Mouse (Mus musculus) thymus, postnatal 14 days (tissue): Measurements from ENCODE around the gene Homer3.

ENCODE experiments used
- DNase-seq: peaks from one replicate; pipeline ENCODE4 v3.0.0; 2021

The Homer3 gene

DNA sequence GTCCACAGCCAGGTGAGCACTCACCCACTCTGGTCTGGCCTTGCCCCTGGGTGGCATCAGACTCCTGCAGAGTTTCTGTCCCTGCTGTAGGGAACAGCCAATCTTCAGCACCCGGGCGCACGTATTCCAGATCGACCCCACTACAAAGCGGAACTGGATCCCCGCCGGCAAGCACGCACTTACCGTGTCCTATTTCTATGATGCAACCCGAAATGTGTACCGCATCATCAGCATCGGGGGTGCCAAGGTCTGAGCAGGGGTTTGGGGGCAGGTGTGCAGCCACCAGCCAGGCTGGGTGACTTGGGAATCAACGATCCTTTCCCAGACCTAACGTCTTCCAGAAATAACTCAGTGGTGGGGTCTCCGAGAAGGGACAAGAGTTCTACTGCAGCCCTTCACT, 2.7 kb downstream of the Homer3 start:
- DNase-seq, result no peak

DNA sequence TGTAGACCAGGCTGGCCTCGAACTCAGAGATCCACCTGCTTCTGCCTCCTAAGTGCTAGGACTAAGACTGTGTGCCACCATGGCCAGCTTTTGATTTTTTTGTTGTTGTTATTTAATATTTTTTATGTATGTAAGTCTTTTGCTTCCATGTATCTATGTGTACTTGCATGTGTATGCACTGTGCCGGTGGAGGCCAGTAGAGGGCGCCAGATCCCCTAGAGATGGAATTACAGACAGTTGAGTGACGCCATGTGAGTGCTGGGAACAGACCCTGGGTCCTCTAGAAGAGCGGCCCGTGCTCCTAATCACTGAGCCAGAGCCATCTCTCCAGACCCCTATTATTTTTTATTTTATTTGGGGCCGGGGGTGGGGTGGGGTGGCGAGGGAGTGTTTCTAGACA, 4.1 kb downstream of the Homer3 start:
- DNase-seq, result peak; percentile 36

DNA sequence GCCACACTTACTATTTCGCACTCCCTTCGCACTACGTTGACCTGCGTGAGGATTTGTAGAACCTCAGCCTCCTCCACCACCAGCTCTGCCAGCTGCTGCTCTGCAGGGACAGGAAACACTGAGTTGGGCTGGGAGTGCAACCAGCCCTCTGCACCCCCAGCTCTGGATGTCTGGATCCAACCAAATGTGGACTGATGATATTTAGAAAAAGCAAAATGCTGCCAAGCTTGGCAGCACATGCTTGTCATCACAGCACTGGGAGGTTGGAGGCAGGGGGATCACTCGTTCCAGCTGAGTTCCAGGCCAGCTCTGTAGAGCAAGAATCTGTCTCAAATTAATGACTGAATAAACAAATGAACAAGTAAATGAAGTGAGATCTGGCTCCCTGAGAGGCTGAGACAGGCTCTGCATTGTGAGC, 11.4 kb downstream of the Homer3 start:
- DNase-seq, result no peak

DNA sequence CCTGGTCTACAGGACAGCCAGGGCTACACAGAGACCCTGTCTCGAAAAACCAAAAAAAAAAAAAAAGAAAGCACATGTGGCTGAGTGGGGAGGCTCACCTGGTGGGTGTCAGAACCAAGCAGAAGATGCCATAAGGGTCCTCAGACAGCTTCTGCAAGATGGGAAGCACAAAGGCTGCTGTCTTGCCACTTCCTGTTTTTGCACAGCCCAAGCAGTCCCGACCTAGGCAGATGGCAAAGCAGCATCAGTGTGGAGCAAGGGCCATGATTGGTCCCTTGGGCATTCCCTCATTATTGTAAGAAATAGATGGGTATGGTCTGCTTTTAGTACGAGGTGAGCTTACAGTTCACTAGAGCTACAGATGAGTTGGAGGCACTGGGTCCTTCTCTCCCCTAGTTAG, 18.3 kb downstream of the Homer3 start:
- no peak for DNase-seq

DNA sequence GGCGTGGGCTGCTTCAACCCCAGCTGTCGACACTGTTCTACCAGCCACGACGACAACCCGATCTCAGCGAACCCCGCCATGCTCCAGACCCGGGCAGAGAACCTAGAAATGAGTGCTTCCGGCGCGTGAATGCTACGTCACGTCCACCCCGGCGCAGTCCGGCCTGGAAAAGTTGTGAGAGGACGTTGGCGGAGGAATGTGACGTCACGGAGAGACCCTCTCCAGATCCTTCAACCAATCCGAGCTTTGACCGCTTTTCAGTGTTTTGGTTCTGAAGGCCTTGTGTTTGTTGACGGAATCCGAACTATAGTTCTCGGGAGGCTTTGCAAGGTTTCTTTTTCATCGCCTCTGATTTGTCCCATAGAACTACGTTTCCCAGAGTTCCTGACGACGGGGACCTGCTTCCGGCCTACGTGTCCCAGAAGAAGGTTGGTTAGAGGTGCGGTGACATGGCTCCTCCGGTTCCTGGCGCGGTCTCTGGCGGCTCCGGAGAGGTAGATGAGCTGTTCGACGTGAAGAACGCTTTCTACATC, 19.8 kb downstream of the Homer3 start, which contains the start of the genes Ddx49 and Cope:
TSS of gene Ddx49 (minus strand) at position 132 of the 533 bp plus-strand sequence.
TSS of gene Cope (plus strand) at position 161 of the 533 bp plus-strand sequence.
- DNase-seq, result peak; percentile 93

DNA sequence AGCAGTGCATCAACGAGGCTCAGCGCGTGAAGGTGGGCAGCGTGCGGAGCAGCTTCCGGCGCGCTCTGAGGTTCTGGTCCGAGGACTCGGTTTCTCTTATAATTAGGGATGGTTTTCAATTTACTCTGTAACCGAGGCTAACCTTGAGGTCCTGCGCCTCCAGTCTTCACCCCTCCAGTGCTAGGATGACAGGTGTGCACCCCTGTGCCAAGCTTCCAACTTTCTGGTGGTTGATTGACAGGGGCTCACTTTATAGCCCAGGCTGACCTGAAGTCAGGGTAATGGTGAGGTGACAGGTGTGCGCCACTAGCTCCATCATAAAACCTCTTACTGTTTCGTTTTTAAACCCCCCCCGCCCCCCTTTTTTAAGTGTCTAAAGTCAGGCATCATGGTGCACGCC, 20.3 kb downstream of the Homer3 start:
- no peak for DNase-seq

DNA sequence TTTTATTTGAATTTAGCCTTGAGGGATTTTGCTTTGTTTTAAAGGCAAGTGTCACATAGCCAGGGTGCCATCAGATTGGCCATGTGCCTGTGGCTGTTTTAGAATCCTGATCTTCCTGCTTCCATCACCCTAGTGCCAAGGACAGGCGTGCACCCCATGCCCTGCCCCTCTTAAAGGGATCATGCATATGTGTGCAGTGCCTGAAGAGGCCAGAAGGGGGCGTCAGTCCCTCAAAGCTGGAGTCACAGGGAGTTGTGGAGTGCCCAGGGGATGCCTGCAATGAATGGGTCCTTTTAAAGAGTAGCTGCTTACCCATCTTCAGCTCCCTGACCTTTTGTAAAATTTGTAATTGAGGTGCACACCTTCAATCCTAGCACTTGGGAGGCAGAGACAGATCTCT, 26.7 kb downstream of the Homer3 start:
- no peak for DNase-seq

DNA sequence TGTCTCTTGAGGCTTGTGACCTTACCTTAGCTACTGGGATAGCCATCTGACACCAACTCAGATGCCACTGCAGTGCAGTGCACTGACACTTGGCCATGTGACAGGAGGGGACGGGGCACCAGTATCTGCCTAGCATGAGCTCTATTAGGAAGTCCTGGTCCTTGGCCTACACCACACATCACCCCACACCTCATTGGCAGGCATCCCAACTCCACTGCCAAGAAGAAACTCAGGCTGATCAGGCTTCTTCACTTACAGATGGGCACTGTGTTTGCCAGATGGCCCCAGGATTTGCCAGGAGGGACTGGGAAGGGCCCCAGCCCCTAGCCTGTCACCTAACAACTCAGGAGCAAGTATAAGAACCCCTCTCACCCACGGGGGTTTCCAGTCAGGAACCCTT, 30.8 kb downstream of the Homer3 start:
- no peak for DNase-seq

DNA sequence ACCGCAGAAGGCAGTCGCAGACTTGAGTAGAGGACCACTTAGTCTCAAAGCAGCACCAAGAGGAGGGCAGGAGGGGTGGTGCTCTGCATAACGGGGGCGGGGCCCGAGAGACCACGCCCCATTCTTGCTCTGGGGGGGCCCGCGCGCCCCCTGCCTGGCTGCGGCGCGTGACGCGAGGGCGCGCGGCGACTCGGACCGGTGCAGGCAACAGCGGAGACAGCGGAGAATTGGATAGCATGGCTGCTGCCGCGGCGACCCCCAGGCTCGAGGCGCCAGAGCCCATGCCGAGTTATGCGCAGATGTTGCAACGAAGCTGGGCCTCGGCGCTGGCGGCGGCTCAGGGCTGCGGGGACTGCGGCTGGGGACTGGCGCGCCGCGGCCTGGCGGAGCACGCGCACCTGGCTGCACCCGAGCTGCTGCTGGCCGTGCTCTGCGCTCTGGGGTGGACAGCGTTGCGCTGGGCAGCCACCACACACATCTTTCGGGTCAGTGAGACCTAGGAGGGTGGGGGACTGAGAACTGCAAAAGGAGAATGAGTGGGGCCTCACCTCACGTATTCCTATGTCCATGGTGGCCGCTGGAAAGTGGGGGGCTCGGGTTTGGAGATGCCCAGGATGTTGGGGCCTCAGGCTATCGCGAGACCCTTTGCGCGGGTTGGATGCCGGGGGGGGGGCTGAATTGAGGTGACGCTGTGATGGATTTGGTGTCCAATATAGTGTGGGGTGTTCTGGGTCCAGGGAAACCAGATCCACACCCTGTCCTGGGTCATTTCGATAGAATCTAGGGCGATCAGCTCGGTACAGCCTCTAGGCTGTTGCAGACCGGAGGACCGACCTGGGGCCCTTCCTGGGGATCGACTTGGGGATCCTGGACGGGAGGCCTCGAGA, 33.2 kb downstream of the Homer3 start, which contains the start of gene Cers1:
TSS of gene Cers1 (plus strand) at position 152 of the 887 bp plus-strand sequence.
- DNase-seq, result peak; percentile 72

DNA sequence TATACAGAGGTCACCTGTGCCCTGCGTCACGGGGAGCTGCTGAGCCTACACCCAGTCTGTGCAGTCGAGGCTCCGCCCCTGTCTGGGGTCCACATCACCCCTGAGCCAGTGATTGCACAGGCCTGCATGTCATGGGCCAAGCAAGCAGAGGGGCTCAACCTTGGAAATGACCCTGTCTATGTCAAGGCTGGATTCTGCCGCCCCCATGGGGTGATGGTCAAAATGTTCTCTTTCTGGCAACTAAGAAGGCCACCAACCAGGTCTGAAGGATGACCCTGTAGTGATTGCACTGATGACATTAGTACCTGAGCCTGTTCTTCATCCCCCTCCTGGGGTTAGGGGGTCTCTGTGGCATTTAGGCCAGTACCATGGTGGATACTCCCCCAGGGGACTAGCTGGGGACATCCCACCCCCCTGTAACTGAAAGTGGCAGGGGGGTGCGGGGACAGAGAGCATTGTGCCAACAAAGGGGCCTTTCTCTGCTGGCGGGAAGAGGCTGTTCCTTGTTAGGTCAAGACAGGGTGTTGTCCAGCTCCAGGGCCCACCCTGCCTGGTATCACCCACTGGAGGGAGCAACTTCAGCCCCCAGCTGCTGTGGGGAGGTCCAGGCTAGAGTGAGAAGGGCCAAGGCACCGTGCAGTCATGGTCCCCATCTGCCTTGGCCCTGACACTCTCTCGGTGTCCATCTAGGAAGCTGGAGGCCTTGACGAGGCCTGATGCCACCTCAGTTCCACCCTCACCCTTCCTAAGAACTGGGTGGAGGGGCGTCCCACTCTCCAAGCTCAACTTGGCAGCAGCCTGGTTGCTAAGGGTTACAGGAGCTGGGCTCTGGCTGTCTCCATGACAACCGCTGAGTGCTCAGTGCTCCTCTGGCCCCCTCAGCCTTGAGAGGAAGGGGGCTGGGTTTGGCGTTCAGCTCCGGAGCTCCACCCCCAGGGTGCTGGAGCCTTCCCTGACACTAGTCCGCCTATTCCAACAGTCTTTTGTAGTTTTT, 34.2 kb downstream of the Homer3 start:
- no peak for DNase-seq

DNA sequence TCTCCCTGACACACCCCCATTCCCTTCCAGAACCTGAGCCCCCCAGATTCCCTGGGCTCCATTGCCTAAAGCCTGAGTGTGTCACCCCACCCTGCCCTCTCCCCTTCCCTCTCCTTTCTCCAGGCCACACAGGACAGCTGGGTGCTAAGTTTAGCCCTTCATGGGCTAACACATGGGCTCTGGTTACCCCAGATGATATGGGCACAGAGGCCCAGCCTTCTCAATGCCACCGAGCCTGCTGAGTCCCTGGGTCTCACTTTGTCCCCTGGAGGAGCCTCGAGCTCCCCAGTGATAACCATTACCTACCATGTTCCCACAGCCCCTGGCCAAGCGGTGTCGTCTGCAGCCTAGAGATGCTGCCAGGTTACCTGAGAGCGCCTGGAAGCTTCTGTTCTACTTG, 35.2 kb downstream of the Homer3 start:
- DNase-seq, result no peak

DNA sequence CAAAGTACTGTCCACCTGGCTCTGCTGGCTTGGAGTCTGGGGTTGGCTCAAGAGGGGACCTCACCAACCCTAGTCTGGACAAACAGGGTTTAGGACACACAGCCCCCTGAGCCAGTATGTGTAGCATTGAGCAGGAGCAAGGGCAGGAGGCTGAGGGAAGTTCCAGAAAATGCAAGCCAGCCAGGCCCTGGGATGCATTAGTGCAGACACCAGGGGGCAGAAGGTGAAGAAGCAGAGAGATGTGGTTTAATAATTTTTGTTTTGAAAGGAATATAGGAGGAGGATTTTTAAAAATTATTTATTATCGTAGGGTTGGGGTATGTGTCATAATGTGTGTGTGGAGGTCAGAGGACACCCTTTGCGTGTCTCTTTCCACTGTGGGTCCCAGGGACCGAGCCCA, 41.1 kb downstream of the Homer3 start:
- no peak for DNase-seq

DNA sequence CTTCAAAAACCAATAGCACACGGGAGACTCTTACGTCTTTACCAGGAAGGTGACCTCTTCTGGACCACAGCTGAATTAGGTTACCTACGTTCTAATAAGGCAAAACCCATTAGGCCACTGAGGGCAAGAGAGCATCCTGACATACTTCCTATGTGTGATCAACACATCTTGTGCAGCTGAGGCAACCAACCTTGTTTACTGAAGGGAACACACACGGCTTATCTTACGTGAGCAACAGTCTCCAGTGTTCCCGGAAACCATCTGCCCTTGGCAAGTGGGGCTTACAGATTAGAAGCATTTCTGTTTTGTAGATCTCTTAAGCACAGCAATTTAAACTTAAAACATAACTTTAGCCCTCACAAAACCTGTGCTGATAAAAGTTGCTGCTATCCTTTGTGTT, 44.9 kb downstream of the Homer3 start:
- no peak for DNase-seq

DNA sequence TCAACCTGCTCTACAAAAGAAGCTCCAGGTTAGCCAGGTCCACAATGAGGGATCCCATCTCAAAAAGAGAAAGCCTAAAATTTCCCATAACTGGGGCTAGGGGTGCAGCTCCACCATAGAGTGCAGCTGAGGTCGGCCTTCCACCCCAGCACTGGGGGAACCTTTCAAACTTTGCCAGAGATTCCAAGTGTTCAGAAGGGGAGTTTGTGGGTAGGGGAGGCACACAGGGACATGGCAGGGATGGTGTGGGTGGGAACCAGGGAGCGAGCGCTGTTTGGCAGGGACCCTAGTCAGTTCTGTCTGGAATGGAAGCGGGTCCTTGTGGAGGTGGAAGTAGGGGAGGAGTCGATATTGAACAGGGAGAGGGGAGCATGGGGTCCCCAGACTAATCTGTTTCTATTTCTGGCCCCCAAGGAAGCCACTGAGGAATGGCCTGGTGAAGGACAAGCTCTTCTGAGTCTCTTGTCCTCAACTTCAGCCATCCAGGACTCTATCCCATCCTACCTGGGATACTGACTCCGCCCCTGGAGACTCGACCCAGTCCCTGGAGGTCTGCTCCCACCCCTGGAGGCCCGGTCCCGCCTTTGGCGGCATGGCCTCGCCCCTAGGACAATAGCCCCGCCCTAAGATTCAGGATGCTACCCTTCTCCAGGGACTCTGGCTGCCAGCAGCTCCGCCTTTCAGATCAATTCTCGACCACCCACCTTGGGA, 46.7 kb downstream of the Homer3 start, which contains the start of gene Gdf1:
TSS of gene Gdf1 (plus strand) at position 694 of the 711 bp plus-strand sequence.
- no peak for DNase-seq

DNA sequence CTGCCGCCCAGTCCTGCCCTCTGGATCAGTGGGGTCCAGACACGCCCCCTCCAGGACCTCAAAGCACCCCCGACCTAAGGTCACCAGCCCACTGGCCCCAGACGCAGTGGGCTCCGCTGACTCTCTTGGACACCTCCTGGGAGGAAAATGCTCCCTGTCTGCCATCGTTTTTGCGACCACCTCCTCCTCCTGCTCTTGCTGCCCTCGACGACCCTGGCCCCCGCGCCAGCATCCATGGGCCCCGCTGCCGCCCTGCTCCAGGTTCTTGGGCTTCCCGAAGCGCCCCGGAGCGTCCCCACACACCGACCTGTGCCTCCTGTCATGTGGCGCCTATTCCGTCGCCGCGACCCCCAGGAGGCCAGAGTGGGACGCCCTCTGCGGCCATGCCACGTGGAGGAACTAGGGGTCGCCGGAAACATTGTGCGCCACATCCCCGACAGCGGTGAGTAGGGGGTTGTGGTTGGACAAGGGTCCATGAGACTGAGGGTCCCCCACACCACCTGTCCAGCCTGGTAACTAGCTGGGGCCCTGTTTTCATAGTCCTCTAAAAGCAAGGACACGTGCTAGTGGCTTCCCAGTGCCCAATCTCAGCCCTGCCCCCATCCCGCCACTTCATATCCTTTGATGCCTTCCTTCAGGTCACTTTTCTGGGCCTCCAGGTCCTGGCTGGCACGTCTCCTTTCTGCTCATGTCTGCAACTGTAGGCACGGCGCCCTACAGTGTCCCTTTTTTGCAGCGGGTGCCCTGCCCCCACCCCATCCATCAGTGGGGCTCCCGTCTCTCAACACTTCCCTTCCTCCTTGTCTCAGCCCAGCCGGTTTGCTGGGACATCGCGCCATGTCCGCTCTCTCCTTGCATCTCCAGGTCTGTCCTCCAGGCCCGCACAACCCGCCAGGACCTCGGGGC, 47.5 kb downstream of the Homer3 start:
- no peak for DNase-seq

DNA sequence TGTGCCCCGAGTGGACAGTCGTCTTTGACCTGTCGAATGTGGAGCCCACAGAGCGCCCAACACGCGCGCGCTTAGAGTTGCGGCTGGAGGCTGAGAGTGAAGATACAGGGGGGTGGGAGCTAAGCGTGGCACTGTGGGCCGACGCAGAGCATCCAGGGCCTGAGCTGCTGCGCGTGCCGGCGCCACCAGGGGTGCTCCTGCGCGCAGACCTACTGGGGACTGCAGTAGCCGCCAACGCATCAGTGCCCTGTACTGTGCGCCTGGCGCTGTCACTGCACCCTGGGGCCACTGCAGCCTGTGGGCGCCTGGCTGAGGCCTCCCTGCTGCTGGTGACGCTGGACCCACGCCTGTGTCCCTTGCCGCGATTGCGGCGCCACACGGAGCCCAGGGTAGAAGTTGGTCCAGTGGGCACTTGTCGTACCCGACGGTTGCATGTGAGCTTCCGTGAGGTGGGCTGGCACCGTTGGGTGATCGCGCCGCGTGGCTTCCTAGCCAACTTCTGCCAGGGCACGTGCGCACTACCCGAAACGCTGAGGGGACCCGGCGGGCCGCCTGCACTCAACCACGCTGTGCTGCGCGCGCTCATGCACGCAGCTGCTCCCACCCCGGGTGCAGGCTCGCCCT, 48.2 kb downstream of the Homer3 start:
- DNase-seq, result peak; percentile 15

DNA sequence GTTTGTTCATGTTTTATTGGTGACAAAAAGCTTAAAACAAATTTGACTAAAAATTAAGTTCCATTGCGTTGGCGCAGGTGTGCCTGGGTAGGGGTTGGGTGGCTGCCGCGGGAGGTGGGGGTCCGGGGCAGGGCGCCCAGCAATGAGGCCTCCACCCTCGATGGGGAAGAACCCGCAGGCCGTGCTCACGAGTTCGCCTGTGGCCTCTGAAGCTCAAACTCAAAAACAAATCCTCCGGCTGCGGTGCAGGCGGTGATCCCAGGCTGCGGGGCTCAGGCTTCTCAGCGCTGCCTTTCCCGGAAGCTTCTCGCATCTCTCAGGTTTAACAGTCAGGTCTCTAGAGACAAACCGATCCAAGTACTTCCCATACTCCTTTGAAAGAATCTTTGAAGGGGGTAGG, 48.9 kb downstream of the Homer3 start:
- DNase-seq, result no peak

DNA sequence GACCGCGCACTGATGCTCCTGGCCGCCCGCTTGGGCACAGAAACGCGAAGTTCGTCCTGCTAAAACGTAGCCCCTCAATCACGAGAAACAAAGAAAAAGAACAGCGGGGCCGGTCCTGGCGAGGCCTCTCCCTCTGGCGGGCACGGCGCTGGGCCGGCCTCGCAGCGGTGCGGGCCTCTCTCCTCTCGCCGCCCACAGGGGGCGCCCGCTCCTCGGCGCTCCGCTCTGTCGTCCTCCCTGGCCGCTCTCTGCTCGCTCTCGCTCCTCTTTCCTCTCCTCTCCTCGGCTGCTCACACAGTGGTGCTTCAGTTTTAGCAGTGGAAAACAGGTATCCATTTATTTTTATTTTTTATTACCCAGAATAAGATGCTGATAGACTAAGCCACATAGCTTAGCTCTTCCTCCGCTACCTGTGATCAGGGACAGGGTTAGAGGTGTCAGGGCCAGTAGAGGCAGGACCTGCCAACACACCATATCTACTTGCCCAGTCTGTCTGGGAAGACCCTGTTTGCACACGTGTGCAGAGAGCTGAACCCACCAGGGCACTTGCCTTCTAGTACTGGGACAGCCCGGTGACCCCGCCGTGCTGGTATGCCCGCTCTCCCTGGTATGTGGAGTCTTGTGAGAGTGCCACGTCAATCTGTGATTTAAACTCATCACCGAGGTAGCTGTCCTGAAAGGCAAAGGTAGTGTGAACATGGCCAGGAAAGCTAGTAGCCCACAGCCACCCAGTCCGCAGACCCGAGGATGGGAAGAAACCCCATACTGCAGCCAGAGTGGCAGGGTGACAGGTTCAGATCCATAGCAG, 49.6 kb downstream of the Homer3 start:
- peak; percentile 21 for DNase-seq

DNA sequence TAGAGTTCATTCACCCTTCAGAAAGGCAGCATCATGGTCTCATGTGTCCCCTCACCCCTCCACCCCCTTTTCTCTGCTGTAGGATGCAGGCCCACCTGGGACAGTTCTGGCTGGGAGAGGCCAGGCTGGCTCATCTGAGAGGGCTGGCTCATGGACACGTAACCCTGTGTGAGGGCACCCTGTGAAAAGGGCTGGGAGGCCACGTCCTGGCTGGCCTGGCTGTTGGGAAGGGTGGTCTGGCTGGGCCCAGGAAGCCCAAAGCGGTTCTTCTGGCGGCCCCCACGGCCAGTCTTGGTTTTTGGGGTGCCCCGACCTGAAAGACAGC, 50.2 kb downstream of the Homer3 start:
- DNase-seq, result no peak

DNA sequence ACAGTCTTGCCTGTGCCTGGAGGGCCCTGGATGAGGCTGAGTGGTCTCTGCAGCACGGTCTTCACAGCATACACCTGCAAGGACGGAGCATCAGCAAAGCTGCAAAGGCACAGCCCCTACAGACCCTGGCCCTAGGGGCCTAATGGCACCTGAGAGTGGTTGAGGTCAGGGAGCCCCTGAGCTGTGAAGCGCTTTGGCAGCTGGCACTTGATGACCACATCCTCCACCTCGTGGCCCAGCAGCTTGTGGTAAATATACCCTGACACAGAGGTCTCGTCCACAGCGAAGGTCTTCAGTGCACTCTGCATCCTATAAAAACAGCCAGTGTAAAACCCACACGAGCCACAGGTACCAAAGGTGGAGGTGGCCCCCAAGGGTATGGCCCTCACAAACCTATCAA, 56.3 kb downstream of the Homer3 start:
- DNase-seq, result no peak
